Mouse (Mus musculus): ENCODE measurements around the gene Fas. TPM values are rescaled to one million over a fixed set of nuclear protein-coding genes. Genes with fewer than 3 reads are reported as not detected.

Fas gene
- total RNA-seq (2023) = 16.5 TPM

GRCm38 (mm10) chr19:34289948-34290789 lies at the start of gene Fas:
TSS of gene Fas (plus strand) at chr19:34290666.

GRCm38 (mm10) chr19:34254880-34255681 lies 35.4 kb upstream of the Fas start, which contains the start of gene Acta2:
TSS of gene Acta2 (minus strand) at chr19:34255590.

Other genes starting within 250 kb of the Fas start
- gene Lipn, start 223.3 kb upstream of the Fas start, total RNA-seq (2023) = not detected
- gene Lipm, start 189.7 kb upstream of the Fas start, total RNA-seq (2023) = not detected
- not detected for gene Ankrd22, start 124.6 kb upstream of the Fas start, total RNA-seq (2023)
- gene Stambpl1, start 98.4 kb upstream of the Fas start, total RNA-seq (2023) = 63.8 TPM
- 0.26 TPM for gene Acta2, start 35.1 kb upstream of the Fas start, total RNA-seq (2023)
- not detected for gene Ch25h, start 184.5 kb downstream of the Fas start, total RNA-seq (2023)
- 58.7 TPM for gene Lipa, start 236.8 kb downstream of the Fas start, total RNA-seq (2023)

Measured in CD4-positive naive resting alpha-beta T cell, adult 76 days (primary cell).